Mouse (Mus musculus): ENCODE results near the gene Wdr5b. TPM values are rescaled to one million over a fixed set of nuclear protein-coding genes. Genes with fewer than 3 reads are reported as not detected.

The Wdr5b gene
- polyA plus RNA-seq, 1 experiment from 2014 or later: 17.6 TPM

GRCm38 (mm10) chr16:36064904-36065303, 23.9 kb downstream of the Wdr5b start:
- H3K27me3 ChIP-seq (replicated peaks; ENCODE audit: control insufficient read depth, insufficient read depth, low read length): no peaks in the 10 kb centered on the region
- H3K27ac ChIP-seq (ENCODE audit: low read depth, low read length): no peak overlapping the region
- peaks cover 11% of the 10 kb centered on the region for H3K4me1 ChIP-seq (ENCODE audit: control insufficient read depth, insufficient read depth, low read length)
- H3K4me3 ChIP-seq (ENCODE audit: low read depth, low read length): no peak overlapping the region
- no peak overlapping the region for H3K4me2 ChIP-seq (ENCODE audit: low read length)
- ATAC-seq (no peak), DNase-seq (ENCODE audit: low spot score) (no peak)
- peaks cover 3% of the 10 kb centered on the region; the same call in 1 of the 2 replicates for H3K36me3 ChIP-seq (ENCODE audit: control insufficient read depth, insufficient read depth, low read length)
- H3K9me3 ChIP-seq (replicated peaks; ENCODE audit: control insufficient read depth, low read length): no peaks in the 10 kb centered on the region
- H3K9ac ChIP-seq (ENCODE audit: low read length): no peak overlapping the region
- WGBS: 82% methylated on average over 5 of the region's 5 CpGs

GRCm38 (mm10) chr16:36067694-36068093, 26.7 kb downstream of the Wdr5b start:
- Histone ChIP-seq H3K4me3 (ENCODE audit: low read depth, low read length) (no peak overlapping the region), H3K27me3 (replicated peaks; ENCODE audit: control insufficient read depth, insufficient read depth, low read length) (no peaks in the 10 kb centered on the region), H3K36me3 (ENCODE audit: control insufficient read depth, insufficient read depth, low read length) (peaks cover 3% of the 10 kb centered on the region; the same call in 1 of the 2 replicates), H3K4me2 (ENCODE audit: low read length) (no peak overlapping the region), H3K9me3 (replicated peaks; ENCODE audit: control insufficient read depth, low read length) (no peaks in the 10 kb centered on the region), H3K4me1 (ENCODE audit: control insufficient read depth, insufficient read depth, low read length) (peaks cover 17% of the 10 kb centered on the region), H3K27ac (ENCODE audit: low read depth, low read length) (no peak overlapping the region), H3K9ac (ENCODE audit: low read length) (no peak overlapping the region)
- DNase-seq (ENCODE audit: low spot score) (no peak), ATAC-seq (no peak)
- 68% methylated on average over 2 of the region's 2 CpGs for WGBS

GRCm38 (mm10) chr16:36068356-36068755, 27.4 kb downstream of the Wdr5b start:
- no peak for ATAC-seq
- no peak overlapping the region for H3K9ac ChIP-seq (ENCODE audit: low read length)
- 30% methylated on average over 3 of the region's 3 CpGs for WGBS
- no peaks in the 10 kb centered on the region for H3K9me3 ChIP-seq (replicated peaks; ENCODE audit: control insufficient read depth, low read length)
- H3K4me1 ChIP-seq (ENCODE audit: control insufficient read depth, insufficient read depth, low read length): peaks cover 19% of the 10 kb centered on the region
- no peak overlapping the region for H3K4me2 ChIP-seq (ENCODE audit: low read length)
- H3K27me3 ChIP-seq (replicated peaks; ENCODE audit: control insufficient read depth, insufficient read depth, low read length): no peaks in the 10 kb centered on the region
- no peak overlapping the region for H3K27ac ChIP-seq (ENCODE audit: low read depth, low read length)
- no peak overlapping the region for H3K4me3 ChIP-seq (ENCODE audit: low read depth, low read length)
- peak; percentile 59 for DNase-seq (ENCODE audit: low spot score)
- H3K36me3 ChIP-seq (ENCODE audit: control insufficient read depth, insufficient read depth, low read length): peaks cover 3% of the 10 kb centered on the region; the same call in 1 of the 2 replicates

- DNase-seq (ENCODE audit: low spot score) (peak; percentile 6), ATAC-seq (no peak)
- Histone ChIP-seq H3K4me3 (ENCODE audit: low read depth, low read length) (peak overlapping the region; percentile 67), H3K4me1 (ENCODE audit: control insufficient read depth, insufficient read depth, low read length) (peaks cover 19% of the 10 kb centered on the region), H3K9ac (ENCODE audit: low read length) (peak overlapping the region; percentile 93), H3K4me2 (ENCODE audit: low read length) (peak overlapping the region; percentile 85), H3K9me3 (replicated peaks; ENCODE audit: control insufficient read depth, low read length) (no peaks in the 10 kb centered on the region), H3K27ac (ENCODE audit: low read depth, low read length) (no peak overlapping the region), H3K27me3 (replicated peaks; ENCODE audit: control insufficient read depth, insufficient read depth, low read length) (no peaks in the 10 kb centered on the region), H3K36me3 (ENCODE audit: control insufficient read depth, insufficient read depth, low read length) (peaks cover 3% of the 10 kb centered on the region; the same call in 1 of the 2 replicates)
- WGBS: 32% methylated on average over 9 of the region's 9 CpGs
These were observed 29.0 kb downstream of the Wdr5b start for GRCm38 (mm10) chr16:36069819-36070575.

- no peaks in the 10 kb centered on the region for H3K27me3 ChIP-seq (replicated peaks; ENCODE audit: control insufficient read depth, insufficient read depth, low read length)
- H3K27ac ChIP-seq (ENCODE audit: low read depth, low read length): peak overlapping the region; percentile 99
- H3K4me3 ChIP-seq (ENCODE audit: low read depth, low read length): peak overlapping the region; percentile 67
- peak overlapping the region; percentile 93 for H3K9ac ChIP-seq (ENCODE audit: low read length)
- no peaks in the 10 kb centered on the region for H3K9me3 ChIP-seq (replicated peaks; ENCODE audit: control insufficient read depth, low read length)
- H3K4me2 ChIP-seq (ENCODE audit: low read length): peak overlapping the region; percentile 85
- ATAC-seq: no peak
- DNase-seq (ENCODE audit: low spot score): no peak
- 0% methylated on average over 15 of the region's 16 CpGs for WGBS
- peaks cover 19% of the 10 kb centered on the region for H3K4me1 ChIP-seq (ENCODE audit: control insufficient read depth, insufficient read depth, low read length)
- H3K36me3 ChIP-seq (ENCODE audit: control insufficient read depth, insufficient read depth, low read length): peaks cover 3% of the 10 kb centered on the region; the same call in 1 of the 2 replicates
These were observed 30.1 kb downstream of the Wdr5b start for GRCm38 (mm10) chr16:36071071-36071449.

- Histone ChIP-seq H3K4me3 (ENCODE audit: low read depth, low read length) (peak within 1 kb of the TSS; percentile 67), H3K36me3 (ENCODE audit: control insufficient read depth, insufficient read depth, low read length) (peaks cover 3% of the 10 kb centered on the region; the same call in 1 of the 2 replicates), H3K27me3 (replicated peaks; ENCODE audit: control insufficient read depth, insufficient read depth, low read length) (no peaks in the 10 kb centered on the region), H3K4me2 (ENCODE audit: low read length) (peak within 1 kb of the TSS; percentile 85), H3K4me1 (ENCODE audit: control insufficient read depth, insufficient read depth, low read length) (peaks cover 19% of the 10 kb centered on the region), H3K9me3 (replicated peaks; ENCODE audit: control insufficient read depth, low read length) (no peaks in the 10 kb centered on the region), H3K9ac (ENCODE audit: low read length) (peak within 1 kb of the TSS; percentile 93), H3K27ac (ENCODE audit: low read depth, low read length) (peak within 1 kb of the TSS; percentile 99)
- WGBS: under 1% methylated on average over 73 of the region's 81 CpGs
- DNase-seq (ENCODE audit: low spot score): peak; percentile 93
- ATAC-seq: peak; percentile 97
These were observed 30.7 kb downstream of the Wdr5b start, which contains the start of the genes Fam162a and Ccdc58 for GRCm38 (mm10) chr16:36071450-36072379. Gene Fam162a (minus strand): TSS chr16:36071594. Gene Ccdc58 (plus strand): TSS chr16:36071685.

- H3K9me3 ChIP-seq (replicated peaks; ENCODE audit: control insufficient read depth, low read length): no peaks in the 10 kb centered on the region
- H3K36me3 ChIP-seq (ENCODE audit: control insufficient read depth, insufficient read depth, low read length): no peaks in the 10 kb centered on the region
- peak overlapping the region; percentile 85 for H3K4me2 ChIP-seq (ENCODE audit: low read length)
- no peak for ATAC-seq
- peaks cover 19% of the 10 kb centered on the region for H3K4me1 ChIP-seq (ENCODE audit: control insufficient read depth, insufficient read depth, low read length)
- 30% methylated on average over 8 of the region's 8 CpGs for WGBS
- DNase-seq (ENCODE audit: low spot score): no peak
- 0 out of 2 replicates have a peak overlapping the region, but pooled peaks have one; percentile 99 for H3K27ac ChIP-seq (ENCODE audit: low read depth, low read length)
- H3K4me3 ChIP-seq (ENCODE audit: low read depth, low read length): peak overlapping the region; percentile 67
- no peaks in the 10 kb centered on the region for H3K27me3 ChIP-seq (replicated peaks; ENCODE audit: control insufficient read depth, insufficient read depth, low read length)
- H3K9ac ChIP-seq (ENCODE audit: low read length): peak overlapping the region; percentile 93
These were observed 31.5 kb downstream of the Wdr5b start for GRCm38 (mm10) chr16:36072410-36073011.

- Histone ChIP-seq H3K27ac (ENCODE audit: low read depth, low read length) (no peak overlapping the region), H3K4me2 (ENCODE audit: low read length) (no peak overlapping the region), H3K36me3 (ENCODE audit: control insufficient read depth, insufficient read depth, low read length) (no peaks in the 10 kb centered on the region), H3K4me1 (ENCODE audit: control insufficient read depth, insufficient read depth, low read length) (peaks cover 10% of the 10 kb centered on the region), H3K9me3 (replicated peaks; ENCODE audit: control insufficient read depth, low read length) (no peaks in the 10 kb centered on the region), H3K4me3 (ENCODE audit: low read depth, low read length) (no peak overlapping the region), H3K27me3 (replicated peaks; ENCODE audit: control insufficient read depth, insufficient read depth, low read length) (no peaks in the 10 kb centered on the region), H3K9ac (ENCODE audit: low read length) (no peak overlapping the region)
- ATAC-seq (no peak), DNase-seq (ENCODE audit: low spot score) (no peak)
- 78% methylated on average over 3 of the region's 3 CpGs for WGBS
These were observed 33.8 kb downstream of the Wdr5b start for GRCm38 (mm10) chr16:36074772-36075171.

Data from forebrain, embryonic 14.5 days (tissue).